Mouse (Mus musculus) liver, embryonic 12.5 days (tissue): ENCODE measurements around the gene Herc1. TPM values are rescaled to one million over a fixed set of nuclear protein-coding genes. Genes with fewer than 3 reads are reported as not detected.

Experiments
- ATAC-seq: fragments of 200-750 bp; cut with Nextera tagmentation; 2 replicates; pipeline ENCODE4 v1.8.0; 2017; ENCODE audit warnings: moderate number of reproducible peaks, mild to moderate bottlenecking, moderate library complexity
- H3K27ac ChIP-seq: fragments of 300-500 bp; sonication (generic); 2 replicates; pipeline ENCODE4 v1.5.1; 2016; ENCODE audit warnings: mild to moderate bottlenecking
- H3K27me3 ChIP-seq: fragments of 300-500 bp; sonication (generic); replicated peaks from 2 replicates; pipeline ENCODE4 v1.6.1; 2016; ENCODE audit warnings: mild to moderate bottlenecking, moderate library complexity
- H3K36me3 ChIP-seq: fragments of 300-500 bp; sonication (generic); 2 replicates; pipeline ENCODE4 v1.6.1; 2016; ENCODE audit warnings: mild to moderate bottlenecking, moderate library complexity
- H3K4me1 ChIP-seq: fragments of 300-500 bp; sonication (generic); 2 replicates; pipeline ENCODE4 v1.6.1; 2016
- H3K4me2 ChIP-seq: fragments of 300-500 bp; sonication (generic); 2 replicates; pipeline ENCODE4 v1.6.1; 2016; ENCODE audit warnings: mild to moderate bottlenecking, moderate library complexity
- H3K4me3 ChIP-seq: fragments of 300-500 bp; sonication (generic); 2 replicates; pipeline ENCODE4 v1.5.1; 2016; ENCODE audit warnings: mild to moderate bottlenecking, moderate library complexity
- H3K9ac ChIP-seq: fragments of 300-500 bp; sonication (generic); 2 replicates; pipeline ENCODE4 v1.6.1; 2016; ENCODE audit warnings: mild to moderate bottlenecking, moderate library complexity
- H3K9me3 ChIP-seq: fragments of 300-500 bp; sonication (generic); replicated peaks from 2 replicates; pipeline ENCODE4 v1.6.1; 2016; ENCODE audit warnings: mild to moderate bottlenecking, moderate library complexity
- WGBS: fragments of 180-500 bp; shearing (Covaris S2); methylation state at CpG from one replicate; pipeline ENCODE4 v1.1.7; 2016; ENCODE audit not compliant: insufficient replicate concordance; 5-methylcytosine and 5-hydroxymethylcytosine counted together
- polyA plus RNA-seq: library from polyadenylated mRNA; unstranded; fragments of >200 nt; fragmentation: Nextera tagmentation; extraction: Ambion mirVana; gene quantifications from 2 replicates; pipeline ENCODE4 v1.2.1, GENCODE M21; 2016

Gene Herc1
- polyA plus RNA-seq, 1 experiment from 2014 or later: 35.8 TPM

- ATAC-seq: no peak
- no peaks in the 10 kb centered on the region for H3K27me3 ChIP-seq
- no peak overlapping the region for H3K9ac ChIP-seq
- H3K4me2 ChIP-seq: no peak overlapping the region
- H3K4me3 ChIP-seq: no peak overlapping the region
- peaks cover 69% of the 10 kb centered on the region for H3K36me3 ChIP-seq
- WGBS: 44% methylated on average over 2 of the region's 2 CpGs
- no peaks in the 10 kb centered on the region for H3K9me3 ChIP-seq
- H3K27ac ChIP-seq: peak overlapping the region; percentile 22; the same call in 1 of the 2 replicates
- H3K4me1 ChIP-seq: peaks cover 49% of the 10 kb centered on the region
These were observed 164.9 kb downstream of the Herc1 start for GRCm38 (mm10) chr9:66515115-66515514.

DNA sequence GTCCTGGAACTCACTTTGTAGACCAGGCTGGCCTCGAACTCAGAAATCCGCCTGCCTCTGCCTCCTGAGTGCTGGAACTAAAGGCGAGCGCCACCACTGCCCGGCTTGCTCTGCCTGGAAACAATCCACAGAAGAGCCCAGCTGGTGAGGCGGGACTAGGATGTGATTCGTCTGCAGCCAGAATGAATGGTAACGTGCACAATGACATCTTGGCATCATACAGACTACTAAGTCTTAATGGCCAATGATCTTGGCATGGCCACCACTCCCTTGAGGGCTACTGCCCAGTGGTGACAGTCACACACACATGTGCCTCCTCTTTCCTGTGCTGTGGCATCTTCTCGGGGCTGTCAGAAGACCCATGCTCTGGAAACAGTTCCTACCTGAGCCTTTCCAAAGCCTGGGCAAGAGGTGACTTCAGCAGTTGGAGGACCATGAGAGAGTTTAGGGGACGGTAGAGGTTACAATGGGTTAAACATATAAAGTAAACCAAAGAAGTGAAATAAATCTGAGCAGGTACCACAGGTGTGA is 165.5 kb downstream of the Herc1 start:
- Histone ChIP-seq H3K4me1 (peaks cover 42% of the 10 kb centered on the region), H3K36me3 (peaks cover 70% of the 10 kb centered on the region), H3K9ac (no peak overlapping the region), H3K4me2 (no peak overlapping the region), H3K27me3 (no peaks in the 10 kb centered on the region), H3K9me3 (no peaks in the 10 kb centered on the region), H3K27ac (no peak overlapping the region), H3K4me3 (no peak overlapping the region)
- ATAC-seq: no peak
- WGBS: 93% methylated on average over 10 of the region's 10 CpGs

GRCm38 (mm10) chr9:66516296-66516940 is 166.2 kb downstream of the Herc1 start:
- peaks cover 38% of the 10 kb centered on the region for H3K4me1 ChIP-seq
- H3K9me3 ChIP-seq: no peaks in the 10 kb centered on the region
- H3K9ac ChIP-seq: no peak overlapping the region
- WGBS: 76% methylated on average over 6 of the region's 6 CpGs
- H3K4me2 ChIP-seq: no peak overlapping the region
- no peak overlapping the region for H3K27ac ChIP-seq
- H3K27me3 ChIP-seq: no peaks in the 10 kb centered on the region
- peaks cover 74% of the 10 kb centered on the region for H3K36me3 ChIP-seq
- no peak overlapping the region for H3K4me3 ChIP-seq
- no peak for ATAC-seq

DNA sequence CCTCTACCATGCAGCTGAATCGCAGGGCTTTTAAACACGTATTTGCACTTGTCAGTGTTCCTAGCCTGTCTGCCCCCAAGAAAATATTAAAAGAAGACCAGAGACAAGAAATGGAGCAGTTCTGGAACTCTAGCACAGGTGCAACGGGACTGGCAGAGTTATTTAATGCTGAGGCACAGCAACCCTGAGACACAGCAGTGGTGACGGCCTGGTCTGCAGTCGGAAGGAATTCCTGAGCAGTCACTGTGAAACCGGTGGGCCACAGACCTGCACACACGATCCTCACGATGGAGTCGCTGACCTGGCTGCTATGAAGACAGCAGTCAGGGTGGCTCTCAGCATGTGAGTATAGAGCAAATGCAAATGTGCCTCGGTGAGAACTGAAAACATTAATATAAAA is 167.5 kb downstream of the Herc1 start:
- Histone ChIP-seq H3K9me3 (no peaks in the 10 kb centered on the region), H3K27ac (no peak overlapping the region), H3K4me3 (no peak overlapping the region), H3K36me3 (peaks cover 80% of the 10 kb centered on the region), H3K4me2 (no peak overlapping the region), H3K9ac (no peak overlapping the region), H3K4me1 (peaks cover 26% of the 10 kb centered on the region), H3K27me3 (no peaks in the 10 kb centered on the region)
- no peak for ATAC-seq
- 83% methylated on average over 10 of the region's 10 CpGs for WGBS

- H3K4me2 ChIP-seq: no peak overlapping the region
- peaks cover 21% of the 10 kb centered on the region for H3K4me1 ChIP-seq
- no peaks in the 10 kb centered on the region for H3K27me3 ChIP-seq
- no peak overlapping the region for H3K4me3 ChIP-seq
- WGBS: 85% methylated on average over 5 of the region's 5 CpGs
- ATAC-seq: no peak
- H3K9me3 ChIP-seq: no peaks in the 10 kb centered on the region
- peaks cover 81% of the 10 kb centered on the region for H3K36me3 ChIP-seq
- no peak overlapping the region for H3K9ac ChIP-seq
- no peak overlapping the region for H3K27ac ChIP-seq
These were observed 168.0 kb downstream of the Herc1 start for GRCm38 (mm10) chr9:66518251-66518650.

- no peak for ATAC-seq
- H3K4me1 ChIP-seq: peaks cover 14% of the 10 kb centered on the region
- H3K4me3 ChIP-seq: no peak overlapping the region
- H3K27me3 ChIP-seq: no peaks in the 10 kb centered on the region
- H3K4me2 ChIP-seq: no peak overlapping the region
- H3K9me3 ChIP-seq: no peaks in the 10 kb centered on the region
- 87% methylated on average over 5 of the region's 5 CpGs for WGBS
- H3K9ac ChIP-seq: no peak overlapping the region
- peaks cover 81% of the 10 kb centered on the region for H3K36me3 ChIP-seq
- no peak overlapping the region for H3K27ac ChIP-seq
These were observed 168.7 kb downstream of the Herc1 start for GRCm38 (mm10) chr9:66518901-66519300.

DNA sequence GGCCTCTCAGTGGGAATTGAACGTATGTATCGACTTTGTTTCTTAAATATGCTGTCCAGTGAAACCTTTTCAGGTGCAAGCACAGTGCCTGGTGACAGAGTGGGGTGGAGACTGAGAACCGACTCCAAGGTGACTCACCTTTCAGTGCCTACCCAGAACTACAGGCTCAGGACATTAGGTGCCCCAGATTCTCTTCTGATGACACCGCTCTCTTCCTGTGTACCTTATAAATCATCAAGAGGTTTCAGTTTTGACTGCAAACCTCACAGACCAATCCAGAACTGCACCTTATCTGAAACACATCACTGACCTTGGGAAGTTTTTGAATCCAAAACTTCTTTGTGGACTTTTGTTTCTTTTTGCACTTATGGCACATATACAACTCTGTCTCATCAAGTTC is 170.0 kb downstream of the Herc1 start:
- ATAC-seq: no peak
- no peak overlapping the region for H3K4me3 ChIP-seq
- no peaks in the 10 kb centered on the region for H3K27me3 ChIP-seq
- no peaks in the 10 kb centered on the region for H3K9me3 ChIP-seq
- H3K27ac ChIP-seq: no peak overlapping the region
- peaks cover 78% of the 10 kb centered on the region for H3K36me3 ChIP-seq
- 91% methylated on average over 4 of the region's 4 CpGs for WGBS
- H3K4me2 ChIP-seq: no peak overlapping the region
- H3K4me1 ChIP-seq: 0 out of 2 replicates have a peak, but pooled peaks cover under 1% of the 10 kb centered on the region
- H3K9ac ChIP-seq: no peak overlapping the region

DNA sequence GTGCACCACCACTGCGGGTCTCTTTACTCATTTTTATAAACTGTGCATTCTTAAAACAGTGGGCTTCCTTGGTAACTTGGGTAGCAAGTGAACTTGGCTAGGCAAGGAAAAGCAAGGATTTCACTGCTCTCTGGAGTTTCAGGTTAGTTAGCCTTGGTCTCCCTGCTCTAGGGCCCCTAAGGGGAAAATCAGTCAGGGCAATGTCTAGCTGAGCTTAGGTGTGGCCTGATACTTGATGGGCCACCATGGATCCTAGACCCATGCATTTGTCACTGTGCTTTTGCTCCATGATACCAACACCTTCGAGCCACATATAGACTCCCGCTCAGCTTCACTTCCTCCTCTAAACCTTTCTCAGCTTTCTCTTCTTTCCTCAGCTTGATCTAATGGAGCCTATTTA is 171.3 kb downstream of the Herc1 start:
- H3K9me3 ChIP-seq: no peaks in the 10 kb centered on the region
- no peaks in the 10 kb centered on the region for H3K4me1 ChIP-seq
- no peak overlapping the region for H3K27ac ChIP-seq
- peaks cover 79% of the 10 kb centered on the region for H3K36me3 ChIP-seq
- 88% methylated on average over 3 of the region's 3 CpGs for WGBS
- ATAC-seq: no peak
- H3K9ac ChIP-seq: no peak overlapping the region
- H3K4me3 ChIP-seq: no peak overlapping the region
- no peak overlapping the region for H3K4me2 ChIP-seq
- no peaks in the 10 kb centered on the region for H3K27me3 ChIP-seq

GRCm38 (mm10) chr9:66542785-66543184 is 192.5 kb downstream of the Herc1 start:
- no peak overlapping the region for H3K27ac ChIP-seq
- no peaks in the 10 kb centered on the region for H3K27me3 ChIP-seq
- H3K4me3 ChIP-seq: no peak overlapping the region
- H3K9ac ChIP-seq: no peak overlapping the region
- peaks cover 61% of the 10 kb centered on the region for H3K36me3 ChIP-seq
- no peaks in the 10 kb centered on the region for H3K9me3 ChIP-seq
- no peaks in the 10 kb centered on the region; the same call in 1 of the 2 replicates for H3K4me1 ChIP-seq
- WGBS: 71% methylated on average over 4 of the region's 4 CpGs
- no peak for ATAC-seq
- H3K4me2 ChIP-seq: no peak overlapping the region

Other genes starting within 250 kb of the Herc1 start
- gene Snx1, start 223.9 kb upstream of the Herc1 start, polyA plus RNA-seq: 89.6 and 95.1 TPM in 2 replicates
- 199 TPM in 2 replicates for gene Ciao2a, start 223.8 kb upstream of the Herc1 start, polyA plus RNA-seq
- gene Dapk2, start 192.2 kb upstream of the Herc1 start, polyA plus RNA-seq: 12.3 and 16.4 TPM in 2 replicates
- gene Fbxl22, start 164.1 kb downstream of the Herc1 start, polyA plus RNA-seq: 0.64 and 0.77 TPM in 2 replicates
- 20.3 and 21.3 TPM in 2 replicates for gene Usp3, start 242.7 kb downstream of the Herc1 start, polyA plus RNA-seq